Mouse (Mus musculus) olfactory bulb, adult 2 months (tissue): ENCODE results near the gene Rbks.

Source experiments
- CTCF ChIP-seq: fragments of 200-500 bp; IDR thresholded peaks from 2 replicates; pipeline ENCODE4 v1.5.1; 2012; ENCODE audit warnings: low read depth, mild to moderate bottlenecking, low read length, moderate library complexity; ENCODE audit not compliant: insufficient read depth
- POLR2A ChIP-seq: fragments of 200-500 bp; IDR thresholded peaks from 2 replicates; pipeline ENCODE4 v1.6.1; 2012; ENCODE audit warnings: mild to moderate bottlenecking, low read depth, low read length, moderate library complexity; ENCODE audit not compliant: insufficient read depth

DNA sequence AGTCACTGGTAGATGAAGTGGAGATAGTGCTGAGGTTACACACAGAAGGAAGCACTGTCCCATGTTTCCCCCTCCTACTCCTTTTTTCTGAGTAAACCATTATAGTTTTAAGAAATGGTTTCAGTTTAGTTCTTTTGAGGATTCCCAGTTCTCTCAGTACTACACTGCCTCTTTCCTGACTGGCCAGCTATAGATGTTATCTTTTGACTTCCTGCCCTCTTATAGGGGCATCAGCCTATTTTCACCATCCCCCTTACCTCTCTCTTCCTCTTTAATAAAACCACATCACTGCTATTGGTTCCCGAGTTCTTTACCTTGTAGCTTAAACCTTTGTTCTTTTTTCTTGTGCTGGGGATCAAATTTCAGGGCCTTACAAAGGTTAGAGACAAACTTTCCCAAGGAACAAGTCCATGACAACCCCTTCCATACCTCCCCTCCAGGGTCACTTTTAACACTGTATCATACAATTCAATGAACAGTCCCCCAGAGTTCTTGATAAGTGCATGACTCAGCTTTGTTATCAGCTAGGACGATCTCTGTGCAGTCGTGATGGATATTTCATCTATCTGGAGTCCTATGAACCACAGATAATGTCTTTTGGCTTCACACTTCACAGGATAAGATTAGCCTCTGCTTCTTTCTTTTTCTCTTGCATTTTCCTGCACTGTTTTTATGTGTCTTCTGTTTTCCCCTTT, 35.4 kb upstream of the Rbks start:
- no peak for TF ChIP-seq POLR2A
- TF ChIP-seq CTCF = no peak
